Mouse (Mus musculus): ENCODE results near the gene Prdx5.

GRCm38 (mm10) chr19:6928080-6928479, 18.2 kb upstream of the Prdx5 start:
- TF ChIP-seq CTCF (IDR thresholded peaks at IDR 0.05 in 2 of 3, conservative IDR thresholded peaks at IDR 0.05 in 1 of 3; ENCODE audit: control insufficient read depth in 1 of 3, insufficient read depth in 1 of 3, low read depth in 2 of 3, low read length in 3 of 3, poor library complexity in 1 of 3, severe bottlenecking in 1 of 3): no peak
- no peak for TF ChIP-seq GATA1 (IDR thresholded peaks at IDR 0.05; ENCODE audit: low read depth, low read length)
- TF ChIP-seq POLR2A (IDR thresholded peaks at IDR 0.05; ENCODE audit: control insufficient read depth in 1 of 2, insufficient read depth in 1 of 2, low read depth in 1 of 2, low read length in 2 of 2, poor library complexity in 1 of 2): no peak
- TF ChIP-seq NELFE (IDR thresholded peaks at IDR 0.05; ENCODE audit: low read depth, low read length): no peak
